Mouse (Mus musculus) heart, embryonic 11.5 days (tissue): ENCODE data around the gene Dph2. TPM values are rescaled to one million over a fixed set of nuclear protein-coding genes. Genes with fewer than 3 reads are reported as not detected.

ENCODE experiments used
- ATAC-seq: fragments of 200-750 bp; cut with Nextera tagmentation; replicated peaks from 2 replicates; pipeline ENCODE4 v1.8.0; 2017; ENCODE audit warnings: moderate library complexity; ENCODE audit not compliant: insufficient number of reproducible peaks, low FRiP score, low TSS enrichment
- H3K27ac ChIP-seq: fragments of 300-500 bp; sonication (generic); 2 replicates; pipeline ENCODE4 v1.5.1; 2014; ENCODE audit warnings: mild to moderate bottlenecking, low read depth, low read length
- H3K27me3 ChIP-seq: fragments of 300-500 bp; sonication (generic); 2 replicates; pipeline ENCODE4 v1.6.1; 2014; ENCODE audit warnings: mild to moderate bottlenecking, low read length, mixed read lengths; ENCODE audit not compliant: control insufficient read depth, insufficient read depth
- H3K36me3 ChIP-seq: fragments of 300-500 bp; sonication (generic); 2 replicates; pipeline ENCODE4 v1.6.1; 2014; ENCODE audit warnings: mild to moderate bottlenecking, low read length, moderate library complexity, mixed read lengths; ENCODE audit not compliant: control insufficient read depth, insufficient read depth
- H3K4me1 ChIP-seq: fragments of 300-500 bp; sonication (generic); 2 replicates; pipeline ENCODE4 v1.6.1; 2014; ENCODE audit warnings: low read length; ENCODE audit not compliant: control insufficient read depth, insufficient read depth
- H3K4me2 ChIP-seq: fragments of 300-500 bp; sonication (generic); 2 replicates; pipeline ENCODE4 v1.6.1; 2014; ENCODE audit warnings: mild to moderate bottlenecking, moderate library complexity
- H3K4me3 ChIP-seq: fragments of 300-500 bp; sonication (generic); 2 replicates; pipeline ENCODE4 v1.5.1; 2014; ENCODE audit warnings: low read depth, low read length
- H3K9ac ChIP-seq: fragments of 300-500 bp; sonication (generic); 2 replicates; pipeline ENCODE4 v1.6.1; 2014; ENCODE audit warnings: mild to moderate bottlenecking, low read depth, low read length, moderate library complexity
- H3K9me3 ChIP-seq: fragments of 300-500 bp; sonication (generic); replicated peaks from 2 replicates; pipeline ENCODE4 v1.6.1; 2016; ENCODE audit warnings: low read length; ENCODE audit not compliant: control insufficient read depth
- WGBS: fragments of 180-500 bp; shearing (Covaris S2); extraction: QIAGEN DNeasy Blood & Tissue Kit; methylation state at CpG from one replicate; pipeline ENCODE4 v1.1.7; 2014; ENCODE audit not compliant: insufficient replicate concordance; 5-methylcytosine and 5-hydroxymethylcytosine counted together
- polyA plus RNA-seq: library from polyadenylated mRNA; unstranded; fragments of >200 nt; fragmentation: Nextera tagmentation; extraction: Ambion mirVana; gene quantifications from 2 replicates; pipeline ENCODE4 v1.2.1, GENCODE M21; 2014

Dph2 gene
- polyA plus RNA-seq, 1 experiment from 2014 or later = 12.7 TPM

DNA sequence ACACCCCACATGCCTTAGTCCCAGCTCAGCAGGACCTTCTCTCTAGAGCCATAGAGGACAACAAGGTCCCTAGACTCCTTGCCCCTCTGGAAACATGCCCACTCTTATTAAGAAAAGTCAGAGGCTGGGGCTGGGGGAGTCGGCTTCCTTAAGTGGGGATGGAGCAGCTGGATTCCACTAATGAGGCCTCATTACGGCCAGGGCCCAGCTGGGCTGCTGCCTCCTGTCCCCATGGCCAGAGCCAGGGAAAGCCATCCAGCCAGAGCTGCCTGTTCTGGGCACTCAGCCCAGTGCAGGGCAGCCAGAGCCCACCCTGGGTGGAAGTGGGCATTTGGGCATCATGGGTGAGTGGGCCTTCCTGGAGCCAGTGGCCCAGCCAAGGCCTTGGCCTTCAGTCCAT is 44.8 kb downstream of the Dph2 start:
- H3K27ac ChIP-seq = no peak overlapping the region
- H3K9me3 ChIP-seq = no peaks in the 10 kb centered on the region
- ATAC-seq = no peak
- no peak overlapping the region for H3K9ac ChIP-seq
- H3K4me3 ChIP-seq = no peak overlapping the region
- no peaks in the 10 kb centered on the region for H3K36me3 ChIP-seq
- H3K4me1 ChIP-seq = no peaks in the 10 kb centered on the region
- H3K4me2 ChIP-seq = no peak overlapping the region
- 42% methylated on average over 2 of the region's 2 CpGs for WGBS
- peaks cover 2% of the 10 kb centered on the region; the same call in 1 of the 2 replicates for H3K27me3 ChIP-seq

DNA sequence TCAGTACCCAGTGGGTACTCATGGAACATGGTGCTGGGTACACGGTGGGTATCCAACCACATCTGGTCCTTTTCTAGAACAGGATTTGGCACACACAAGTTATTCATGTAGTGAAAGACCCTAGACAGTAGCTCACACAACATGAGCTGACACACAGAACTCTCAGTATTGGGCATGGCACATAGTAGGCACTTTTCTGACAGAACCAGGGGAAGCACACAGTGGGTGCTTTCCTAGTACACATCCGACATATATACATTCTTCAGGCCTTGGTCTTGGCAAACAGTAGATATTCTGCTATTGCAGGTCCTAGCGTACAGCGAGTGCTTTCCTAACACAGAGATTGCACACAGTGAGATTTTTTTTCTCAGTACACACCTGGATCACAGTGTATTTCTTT is 45.6 kb downstream of the Dph2 start:
- no peaks in the 10 kb centered on the region for H3K9me3 ChIP-seq
- H3K27ac ChIP-seq = no peak overlapping the region
- H3K4me2 ChIP-seq = no peak overlapping the region
- peaks cover 2% of the 10 kb centered on the region; the same call in 1 of the 2 replicates for H3K27me3 ChIP-seq
- 94% methylated on average over 4 of the region's 4 CpGs for WGBS
- no peaks in the 10 kb centered on the region for H3K4me1 ChIP-seq
- H3K4me3 ChIP-seq = no peak overlapping the region
- no peaks in the 10 kb centered on the region for H3K36me3 ChIP-seq
- ATAC-seq = no peak
- H3K9ac ChIP-seq = no peak overlapping the region

DNA sequence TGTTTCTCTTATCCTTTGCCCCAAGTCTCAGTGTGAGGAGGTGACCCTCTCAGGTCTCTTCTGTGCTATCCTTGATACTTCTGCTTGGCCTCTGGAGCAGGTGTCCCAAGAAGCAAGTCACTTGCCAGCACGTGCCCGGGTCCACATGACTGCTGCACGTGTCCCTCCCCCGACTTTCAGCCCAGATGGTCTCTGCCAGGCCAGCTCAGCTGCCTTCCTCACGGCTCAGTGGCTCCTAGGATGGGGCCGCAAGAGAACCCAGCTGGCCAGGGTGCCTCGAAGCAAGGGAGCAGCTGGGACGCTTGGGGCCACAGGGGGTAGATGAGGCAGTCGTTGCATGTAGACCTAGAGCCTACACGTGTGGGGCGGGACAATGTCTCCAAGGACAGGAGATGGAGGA is 46.5 kb downstream of the Dph2 start:
- no peak overlapping the region for H3K27ac ChIP-seq
- WGBS = 87% methylated on average over 11 of the region's 11 CpGs
- H3K27me3 ChIP-seq = peaks cover 2% of the 10 kb centered on the region; the same call in 1 of the 2 replicates
- H3K9me3 ChIP-seq = no peaks in the 10 kb centered on the region
- H3K4me3 ChIP-seq = no peak overlapping the region
- no peak for ATAC-seq
- H3K9ac ChIP-seq = no peak overlapping the region
- no peaks in the 10 kb centered on the region for H3K4me1 ChIP-seq
- no peak overlapping the region for H3K4me2 ChIP-seq
- no peaks in the 10 kb centered on the region for H3K36me3 ChIP-seq

DNA sequence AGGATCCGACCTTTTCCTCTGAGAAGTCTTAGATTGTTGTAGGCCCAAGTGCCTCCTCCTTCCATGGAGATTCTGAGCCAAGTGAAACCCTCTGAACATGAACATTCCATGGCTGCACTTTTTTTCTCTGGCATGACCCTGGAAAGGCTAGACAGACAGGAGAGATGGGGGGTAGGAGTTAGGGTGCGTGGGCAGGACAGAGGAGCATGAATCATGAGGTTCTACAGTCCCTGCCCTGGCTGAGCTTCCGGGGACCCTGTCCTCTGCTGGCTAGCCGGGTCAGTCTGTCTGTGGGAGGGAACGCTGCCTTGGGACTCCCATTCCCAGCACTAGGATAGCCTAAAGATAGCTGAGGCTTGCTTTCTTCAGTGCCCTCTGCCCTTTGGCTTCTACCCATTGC is 47.4 kb downstream of the Dph2 start:
- WGBS = 87% methylated on average over 5 of the region's 5 CpGs
- H3K27me3 ChIP-seq = peaks cover 2% of the 10 kb centered on the region; the same call in 1 of the 2 replicates

DNA sequence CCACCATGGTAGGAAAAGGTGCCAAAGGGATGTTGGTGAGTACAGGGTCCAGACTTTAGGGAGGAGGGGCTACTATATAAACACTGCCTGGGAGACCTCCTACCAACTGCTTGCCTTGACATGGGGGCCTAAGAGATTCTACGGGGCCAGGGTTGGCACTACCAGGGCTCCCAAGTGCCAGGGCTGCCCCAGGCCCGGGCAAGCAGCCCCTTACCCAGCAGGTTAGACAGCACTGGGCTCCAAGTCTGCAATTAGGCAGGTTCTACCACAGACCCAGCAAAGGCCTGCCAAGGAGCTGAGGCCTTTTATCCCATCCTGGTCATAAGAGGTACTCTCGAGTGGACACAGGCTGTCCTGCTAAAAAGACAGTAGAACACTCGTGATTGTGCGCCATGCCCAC is 48.7 kb downstream of the Dph2 start:
- Histone ChIP-seq H3K27ac (no peak overlapping the region), H3K36me3 (no peaks in the 10 kb centered on the region), H3K4me1 (no peaks in the 10 kb centered on the region; the same call in 1 of the 2 replicates), H3K4me2 (no peak overlapping the region), H3K9me3 (no peaks in the 10 kb centered on the region), H3K9ac (no peak overlapping the region), H3K27me3 (peaks cover 2% of the 10 kb centered on the region; the same call in 1 of the 2 replicates), H3K4me3 (no peak overlapping the region)
- no peak for ATAC-seq
- 86% methylated on average over 5 of the region's 5 CpGs for WGBS

More for the DNA sequence above, 47.4 kb downstream of the Dph2 start:
- H3K9me3 ChIP-seq = no peaks in the 10 kb centered on the region
- no peak overlapping the region for H3K27ac ChIP-seq
- H3K4me1 ChIP-seq = no peaks in the 10 kb centered on the region
- no peaks in the 10 kb centered on the region for H3K36me3 ChIP-seq
- H3K4me2 ChIP-seq = no peak overlapping the region
- H3K9ac ChIP-seq = no peak overlapping the region
- no peak overlapping the region for H3K4me3 ChIP-seq
- ATAC-seq = no peak

DNA sequence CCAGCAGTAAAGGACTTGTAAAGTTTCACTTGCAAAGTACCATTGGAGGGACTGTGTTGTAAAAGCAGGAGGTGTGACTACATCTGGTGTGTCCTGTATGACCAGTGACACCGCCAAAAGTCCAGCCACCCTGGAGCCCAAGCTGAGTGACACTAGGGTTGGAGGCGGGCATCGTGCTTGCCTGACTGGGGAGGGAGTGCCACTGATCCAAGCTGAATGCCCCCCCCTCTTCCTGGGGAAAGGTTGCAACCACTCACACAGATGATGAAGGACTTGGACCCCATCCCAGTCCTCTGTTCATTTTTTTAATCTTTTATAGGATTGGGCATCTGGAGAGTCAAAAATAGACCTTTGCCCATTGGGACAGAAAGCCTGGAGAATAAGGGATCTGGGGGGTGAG is 50.3 kb downstream of the Dph2 start:
- ATAC-seq = no peak
- H3K4me3 ChIP-seq = no peak overlapping the region
- H3K9ac ChIP-seq = no peak overlapping the region
- H3K4me2 ChIP-seq = no peak overlapping the region
- no peaks in the 10 kb centered on the region for H3K9me3 ChIP-seq
- WGBS = 75% methylated on average over 3 of the region's 3 CpGs
- no peak overlapping the region for H3K27ac ChIP-seq
- H3K27me3 ChIP-seq = peaks cover 2% of the 10 kb centered on the region; the same call in 1 of the 2 replicates
- H3K4me1 ChIP-seq = no peaks in the 10 kb centered on the region; the same call in 1 of the 2 replicates
- H3K36me3 ChIP-seq = no peaks in the 10 kb centered on the region

DNA sequence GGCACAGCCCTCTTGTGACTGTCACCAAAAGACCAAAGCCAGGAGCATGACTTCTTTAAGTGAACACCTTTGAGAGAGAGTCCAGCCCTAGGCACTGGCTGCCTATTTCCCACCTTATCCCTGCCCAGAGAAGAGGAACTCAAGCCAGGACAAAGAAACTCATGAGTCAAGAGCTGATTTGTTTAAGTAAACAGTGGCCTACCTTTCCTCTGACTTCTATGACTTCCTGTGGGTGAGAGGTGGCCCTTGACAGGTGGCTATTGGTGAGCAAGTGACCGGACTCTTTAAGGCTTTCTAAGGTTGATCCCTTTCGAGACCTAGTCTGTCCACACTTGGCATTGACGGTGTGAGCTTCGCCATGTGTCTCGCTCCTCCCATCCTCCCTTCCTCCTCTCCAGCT is 51.0 kb downstream of the Dph2 start:
- no peak overlapping the region for H3K4me3 ChIP-seq
- no peaks in the 10 kb centered on the region for H3K9me3 ChIP-seq
- H3K9ac ChIP-seq = no peak overlapping the region
- no peaks in the 10 kb centered on the region; the same call in 1 of the 2 replicates for H3K4me1 ChIP-seq
- peaks cover 2% of the 10 kb centered on the region; the same call in 1 of the 2 replicates for H3K27me3 ChIP-seq
- no peak for ATAC-seq
- H3K4me2 ChIP-seq = no peak overlapping the region
- no peaks in the 10 kb centered on the region for H3K36me3 ChIP-seq
- H3K27ac ChIP-seq = no peak overlapping the region
- 94% methylated on average over 5 of the region's 5 CpGs for WGBS

DNA sequence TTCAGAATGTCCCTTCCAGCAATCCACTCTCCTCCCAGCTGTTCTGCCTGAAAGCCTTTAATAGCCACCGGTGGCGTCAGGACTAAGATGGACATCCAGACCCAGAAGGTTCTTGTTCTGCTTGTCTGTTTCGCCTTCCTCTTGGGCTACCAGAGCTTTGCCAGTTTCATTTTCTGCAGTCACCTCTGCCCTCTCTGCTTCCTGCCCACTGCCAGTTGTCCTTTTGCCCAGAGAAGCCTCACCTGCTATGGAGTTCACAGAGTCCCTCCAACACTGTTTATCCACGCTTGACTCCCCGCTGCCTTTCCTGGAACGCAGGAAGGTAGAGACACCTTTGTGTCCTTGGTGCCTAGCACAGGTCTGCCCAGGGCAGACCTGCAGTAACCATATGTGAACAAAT is 52.5 kb downstream of the Dph2 start:
- ATAC-seq = no peak
- H3K27me3 ChIP-seq = peaks cover 2% of the 10 kb centered on the region; the same call in 1 of the 2 replicates
- H3K4me3 ChIP-seq = no peak overlapping the region
- WGBS = 76% methylated on average over 6 of the region's 6 CpGs
- H3K4me1 ChIP-seq = peaks cover 3% of the 10 kb centered on the region; the same call in 1 of the 2 replicates
- H3K36me3 ChIP-seq = no peaks in the 10 kb centered on the region
- H3K9ac ChIP-seq = no peak overlapping the region
- no peak overlapping the region for H3K27ac ChIP-seq
- no peaks in the 10 kb centered on the region for H3K9me3 ChIP-seq
- no peak overlapping the region for H3K4me2 ChIP-seq
